Mouse (Mus musculus): ENCODE results near the gene Bag6. TPM values are rescaled to one million over a fixed set of nuclear protein-coding genes. Genes with fewer than 3 reads are reported as not detected.

The Bag6 gene
- polyA plus RNA-seq, 1 experiment from 2014 or later, result 75.7 TPM

DNA sequence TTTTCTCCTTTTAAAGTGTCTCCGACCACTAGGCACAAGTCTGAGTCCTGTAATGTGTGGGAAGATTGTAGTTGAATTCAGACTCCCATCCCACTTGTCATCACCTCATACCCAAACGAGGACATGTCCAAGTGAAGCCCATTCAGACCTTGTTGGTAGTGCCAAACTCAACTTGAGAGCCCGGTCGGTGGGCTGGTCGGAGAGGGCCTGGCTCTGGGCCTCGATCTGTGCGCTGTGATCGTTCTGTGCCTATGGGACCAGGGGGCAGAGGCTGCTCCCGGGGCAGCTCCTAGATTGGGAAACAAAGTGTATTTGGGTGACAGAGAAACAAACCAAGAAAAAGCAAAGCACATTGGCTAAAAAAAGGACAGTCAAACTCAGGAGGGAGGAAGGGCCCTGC lies 18.1 kb downstream of the Bag6 start:
- no peaks in the 10 kb centered on the region for H3K9me3 ChIP-seq (replicated peaks; ENCODE audit: control insufficient read depth, low read length, poor library complexity, severe bottlenecking)
- 91% methylated on average over 9 of the region's 9 CpGs for WGBS
- H3K36me3 ChIP-seq (ENCODE audit: control insufficient read depth, insufficient read depth, low read length), result peaks cover 78% of the 10 kb centered on the region
- no peak overlapping the region for H3K27ac ChIP-seq (ENCODE audit: low read length)
- no peak for ATAC-seq
- no peak overlapping the region for H3K4me2 ChIP-seq (ENCODE audit: low read length)
- no peaks in the 10 kb centered on the region for H3K27me3 ChIP-seq (ENCODE audit: control insufficient read depth, insufficient read depth, low read depth, low read length)
- no peaks in the 10 kb centered on the region for H3K4me1 ChIP-seq (ENCODE audit: control insufficient read depth, insufficient read depth, low read length)
- no peak overlapping the region for H3K4me3 ChIP-seq (ENCODE audit: low read depth, low read length)
- H3K9ac ChIP-seq (ENCODE audit: low read depth, low read length), result no peak overlapping the region

DNA sequence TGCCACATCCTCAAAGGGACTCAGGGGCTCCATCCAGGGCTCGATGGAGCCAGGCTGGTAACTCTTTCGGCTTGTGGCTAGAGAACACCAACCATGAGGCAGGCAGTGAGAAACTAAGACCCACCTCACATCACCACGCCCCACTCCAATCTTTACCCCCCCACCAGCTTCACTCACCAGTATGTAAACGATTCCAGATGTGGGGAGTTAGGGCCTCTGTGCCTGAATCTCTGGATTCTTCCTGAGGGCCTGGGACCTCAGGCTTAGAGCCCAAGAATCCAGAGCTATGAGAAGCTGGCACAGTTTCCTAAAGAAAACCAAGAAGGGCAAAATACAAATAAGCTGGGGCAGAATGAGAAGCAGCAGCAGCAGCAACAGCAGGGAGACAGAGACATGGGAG lies 19.0 kb downstream of the Bag6 start:
- Histone ChIP-seq H3K27me3 (ENCODE audit: control insufficient read depth, insufficient read depth, low read depth, low read length) (no peaks in the 10 kb centered on the region), H3K4me2 (ENCODE audit: low read length) (no peak overlapping the region), H3K9ac (ENCODE audit: low read depth, low read length) (no peak overlapping the region), H3K4me1 (ENCODE audit: control insufficient read depth, insufficient read depth, low read length) (no peaks in the 10 kb centered on the region), H3K27ac (ENCODE audit: low read length) (no peak overlapping the region), H3K4me3 (ENCODE audit: low read depth, low read length) (no peak overlapping the region), H3K36me3 (ENCODE audit: control insufficient read depth, insufficient read depth, low read length) (peaks cover 86% of the 10 kb centered on the region), H3K9me3 (replicated peaks; ENCODE audit: control insufficient read depth, low read length, poor library complexity, severe bottlenecking) (no peaks in the 10 kb centered on the region)
- ATAC-seq, result no peak
- WGBS, result 93% methylated on average over 4 of the region's 4 CpGs

DNA sequence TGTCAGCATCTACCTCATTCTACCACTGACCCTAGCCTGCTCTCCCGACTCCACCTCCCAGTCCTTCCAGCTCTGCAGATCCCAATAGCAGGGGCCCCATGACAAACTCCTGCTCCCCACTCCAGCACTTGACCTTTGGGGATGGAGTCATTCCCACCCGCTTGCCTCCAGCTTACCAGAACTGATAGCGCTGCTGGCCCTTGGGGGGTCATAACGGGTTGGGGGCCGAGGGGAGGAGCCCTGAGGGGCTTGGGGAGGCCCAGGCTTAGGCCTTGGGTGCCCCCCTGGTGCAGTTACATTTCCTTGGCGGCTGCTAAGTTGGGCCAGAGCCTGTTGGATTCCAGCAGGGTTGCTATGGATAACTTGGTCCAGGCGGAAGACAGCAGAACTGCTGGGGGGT lies 19.6 kb downstream of the Bag6 start:
- WGBS, result 71% methylated on average over 7 of the region's 7 CpGs
- ATAC-seq, result no peak
- no peak overlapping the region for H3K27ac ChIP-seq (ENCODE audit: low read length)
- H3K4me2 ChIP-seq (ENCODE audit: low read length), result no peak overlapping the region
- no peaks in the 10 kb centered on the region for H3K4me1 ChIP-seq (ENCODE audit: control insufficient read depth, insufficient read depth, low read length)
- no peaks in the 10 kb centered on the region for H3K27me3 ChIP-seq (ENCODE audit: control insufficient read depth, insufficient read depth, low read depth, low read length)
- no peak overlapping the region for H3K4me3 ChIP-seq (ENCODE audit: low read depth, low read length)
- peaks cover 87% of the 10 kb centered on the region for H3K36me3 ChIP-seq (ENCODE audit: control insufficient read depth, insufficient read depth, low read length)
- no peaks in the 10 kb centered on the region for H3K9me3 ChIP-seq (replicated peaks; ENCODE audit: control insufficient read depth, low read length, poor library complexity, severe bottlenecking)
- no peak overlapping the region for H3K9ac ChIP-seq (ENCODE audit: low read depth, low read length)

DNA sequence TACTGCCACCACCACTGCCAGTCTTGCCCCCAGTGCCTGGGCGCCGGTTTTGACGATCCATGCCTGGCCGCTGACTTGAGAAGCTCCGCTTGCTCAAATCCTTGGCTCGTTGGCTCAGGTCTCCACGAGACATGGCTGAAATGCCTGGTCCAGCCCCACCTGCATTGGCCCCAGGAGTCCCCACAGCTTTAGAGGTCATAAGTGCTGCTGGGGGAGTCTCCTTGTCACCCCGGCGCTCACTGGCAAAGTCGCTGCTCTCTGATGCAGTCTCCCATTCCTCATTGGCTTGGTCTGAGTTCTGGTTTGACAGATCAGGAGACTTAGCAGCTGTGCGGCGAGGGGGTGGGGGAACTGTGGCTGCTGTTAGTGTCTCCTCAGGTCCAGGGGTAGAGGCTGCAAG lies 20.5 kb downstream of the Bag6 start:
- Histone ChIP-seq H3K4me1 (ENCODE audit: control insufficient read depth, insufficient read depth, low read length) (no peaks in the 10 kb centered on the region), H3K27me3 (ENCODE audit: control insufficient read depth, insufficient read depth, low read depth, low read length) (no peaks in the 10 kb centered on the region), H3K9ac (ENCODE audit: low read depth, low read length) (no peak overlapping the region), H3K36me3 (ENCODE audit: control insufficient read depth, insufficient read depth, low read length) (peaks cover 86% of the 10 kb centered on the region), H3K4me2 (ENCODE audit: low read length) (no peak overlapping the region), H3K27ac (ENCODE audit: low read length) (no peak overlapping the region), H3K4me3 (ENCODE audit: low read depth, low read length) (no peak overlapping the region), H3K9me3 (replicated peaks; ENCODE audit: control insufficient read depth, low read length, poor library complexity, severe bottlenecking) (no peaks in the 10 kb centered on the region)
- 89% methylated on average over 12 of the region's 12 CpGs for WGBS
- no peak for ATAC-seq

DNA sequence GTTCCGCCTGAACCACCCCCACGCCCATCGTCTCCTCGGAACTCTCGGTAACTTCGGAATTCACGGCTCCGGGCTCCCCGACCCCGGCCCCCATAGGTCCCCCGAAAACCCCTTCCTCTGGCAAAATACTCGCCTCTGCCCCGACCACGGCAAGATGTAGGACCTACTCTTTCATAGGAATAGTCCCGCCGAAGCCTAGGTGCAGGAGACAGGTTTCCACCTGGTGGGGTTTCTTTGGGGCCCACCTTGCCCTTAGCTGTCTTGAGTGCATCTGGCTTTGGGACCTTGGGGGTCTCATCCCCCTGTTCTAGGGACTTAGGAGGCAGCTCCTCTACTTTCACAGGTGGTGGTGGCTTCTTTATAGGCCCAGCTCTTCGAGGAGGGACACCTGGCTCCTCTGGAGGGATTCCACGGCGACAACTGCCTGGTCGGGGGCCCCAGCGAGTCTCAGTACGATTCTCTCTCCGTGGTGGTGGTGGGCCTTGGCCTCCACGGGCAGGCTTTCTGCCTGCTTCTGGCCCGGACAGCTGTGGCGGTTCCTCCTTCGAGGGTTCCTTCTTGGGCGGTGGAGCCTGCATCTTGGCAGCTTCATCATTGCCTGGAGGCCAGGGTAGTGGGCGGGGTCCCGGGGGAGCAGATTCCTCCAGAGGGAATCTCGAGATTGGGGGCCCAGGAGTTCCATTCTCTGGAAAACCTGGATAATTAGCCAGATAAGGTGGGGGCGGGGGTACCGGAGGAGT lies 21.7 kb downstream of the Bag6 start:
- no peak overlapping the region for H3K4me2 ChIP-seq (ENCODE audit: low read length)
- ATAC-seq, result no peak
- no peak overlapping the region for H3K4me3 ChIP-seq (ENCODE audit: low read depth, low read length)
- no peaks in the 10 kb centered on the region for H3K27me3 ChIP-seq (ENCODE audit: control insufficient read depth, insufficient read depth, low read depth, low read length)
- no peaks in the 10 kb centered on the region for H3K9me3 ChIP-seq (replicated peaks; ENCODE audit: control insufficient read depth, low read length, poor library complexity, severe bottlenecking)
- no peak overlapping the region for H3K9ac ChIP-seq (ENCODE audit: low read depth, low read length)
- peaks cover 2% of the 10 kb centered on the region for H3K4me1 ChIP-seq (ENCODE audit: control insufficient read depth, insufficient read depth, low read length)
- 90% methylated on average over 33 of the region's 33 CpGs for WGBS
- no peak overlapping the region for H3K27ac ChIP-seq (ENCODE audit: low read length)
- H3K36me3 ChIP-seq (ENCODE audit: control insufficient read depth, insufficient read depth, low read length), result peaks cover 89% of the 10 kb centered on the region

DNA sequence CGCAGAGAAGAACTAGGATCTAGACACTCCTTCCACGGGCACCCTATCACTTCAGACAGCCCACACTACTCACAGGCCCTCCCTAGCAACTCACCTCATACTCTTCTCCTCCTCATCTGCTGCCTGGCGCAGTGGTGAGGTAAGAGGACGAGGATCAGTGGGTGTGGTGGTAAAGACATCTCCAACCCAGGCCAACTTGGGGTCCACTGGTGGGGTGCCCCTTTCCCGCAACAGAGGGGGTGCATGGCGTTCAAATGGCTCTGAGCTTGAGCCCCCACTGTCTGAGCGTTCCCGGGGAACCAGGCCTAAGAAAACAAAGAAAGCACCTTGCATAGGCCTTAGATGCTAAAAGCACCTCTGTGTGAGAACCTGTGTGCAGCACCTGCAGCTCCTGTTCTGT lies 22.3 kb downstream of the Bag6 start:
- Histone ChIP-seq H3K4me2 (ENCODE audit: low read length) (no peak overlapping the region), H3K36me3 (ENCODE audit: control insufficient read depth, insufficient read depth, low read length) (peaks cover 88% of the 10 kb centered on the region), H3K9me3 (replicated peaks; ENCODE audit: control insufficient read depth, low read length, poor library complexity, severe bottlenecking) (no peaks in the 10 kb centered on the region), H3K4me1 (ENCODE audit: control insufficient read depth, insufficient read depth, low read length) (peaks cover 8% of the 10 kb centered on the region), H3K27ac (ENCODE audit: low read length) (no peak overlapping the region), H3K4me3 (ENCODE audit: low read depth, low read length) (no peak overlapping the region), H3K27me3 (ENCODE audit: control insufficient read depth, insufficient read depth, low read depth, low read length) (no peaks in the 10 kb centered on the region), H3K9ac (ENCODE audit: low read depth, low read length) (no peak overlapping the region)
- WGBS, result 94% methylated on average over 8 of the region's 8 CpGs
- ATAC-seq, result no peak

DNA sequence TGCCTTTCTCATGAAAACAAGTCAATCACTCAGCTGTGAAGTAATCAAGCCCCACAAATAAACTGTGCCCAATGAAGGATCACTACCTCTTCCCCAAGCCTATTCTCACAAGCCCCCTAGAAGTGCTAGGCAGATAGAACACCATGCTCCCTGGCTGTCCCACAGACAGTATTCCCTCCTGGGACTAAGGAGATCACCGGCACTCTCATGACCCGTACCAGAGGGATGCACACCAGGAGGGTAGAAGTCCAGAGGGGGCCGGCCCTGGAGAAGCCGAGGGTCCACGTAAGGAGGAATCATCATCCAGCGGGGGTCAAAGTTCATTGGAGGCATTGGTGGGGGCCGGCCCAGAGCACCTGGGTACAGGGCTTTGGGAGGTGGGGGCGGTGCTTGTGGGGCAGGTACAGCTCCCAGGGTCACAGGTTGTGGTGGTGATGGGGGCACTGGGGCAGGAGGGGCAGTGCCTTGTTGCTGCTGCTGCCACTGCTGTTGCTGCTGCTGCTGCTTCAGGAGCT lies 22.7 kb downstream of the Bag6 start:
- WGBS, result 92% methylated on average over 8 of the region's 8 CpGs
- ATAC-seq, result no peak
- H3K4me1 ChIP-seq (ENCODE audit: control insufficient read depth, insufficient read depth, low read length), result peaks cover 12% of the 10 kb centered on the region

DNA sequence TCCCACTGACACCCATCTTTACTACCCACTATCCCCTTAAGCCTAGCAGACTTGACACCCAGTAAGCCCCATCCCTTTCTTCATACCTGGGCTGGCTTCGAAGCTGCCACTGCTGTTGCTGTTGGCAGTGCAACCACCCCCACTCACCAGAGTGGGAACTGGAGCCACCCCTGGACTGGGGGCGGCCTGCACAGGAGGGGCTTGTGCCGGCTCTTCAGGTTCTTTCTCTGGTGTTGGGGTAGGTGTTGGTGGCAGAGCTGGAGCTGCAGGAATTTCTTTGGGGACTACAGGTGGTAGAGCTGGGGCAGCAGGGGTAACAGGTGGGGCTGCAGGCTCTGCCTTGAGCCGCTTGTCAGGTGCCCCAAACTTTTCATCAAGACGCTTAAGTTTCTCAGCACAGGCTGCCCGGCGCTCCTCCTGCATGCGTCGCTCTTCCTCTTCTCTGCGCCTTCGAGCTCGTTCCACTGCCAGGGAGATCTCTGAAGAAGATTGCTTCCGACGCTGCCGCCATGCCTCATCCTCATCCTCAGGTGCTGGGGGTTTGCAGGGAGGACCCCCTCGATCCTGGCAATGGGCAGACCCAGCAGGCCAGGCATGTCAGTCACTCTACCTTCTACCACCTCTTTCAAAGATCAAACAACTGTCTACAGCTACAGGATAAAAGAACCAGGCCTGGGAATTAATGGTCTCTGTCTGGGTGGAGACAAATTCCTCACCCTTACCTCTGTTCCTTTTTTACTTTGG lies 24.0 kb downstream of the Bag6 start:
- Histone ChIP-seq H3K27me3 (ENCODE audit: control insufficient read depth, insufficient read depth, low read depth, low read length) (no peaks in the 10 kb centered on the region), H3K4me3 (ENCODE audit: low read depth, low read length) (no peak overlapping the region), H3K4me1 (ENCODE audit: control insufficient read depth, insufficient read depth, low read length) (peaks cover 18% of the 10 kb centered on the region), H3K9ac (ENCODE audit: low read depth, low read length) (no peak overlapping the region), H3K27ac (ENCODE audit: low read length) (no peak overlapping the region), H3K9me3 (replicated peaks; ENCODE audit: control insufficient read depth, low read length, poor library complexity, severe bottlenecking) (no peaks in the 10 kb centered on the region), H3K4me2 (ENCODE audit: low read length) (no peak overlapping the region), H3K36me3 (ENCODE audit: control insufficient read depth, insufficient read depth, low read length) (peaks cover 72% of the 10 kb centered on the region)
- no peak for ATAC-seq
- 95% methylated on average over 16 of the region's 16 CpGs for whole genome bisulfite sequencing

More for the DNA sequence above, 22.7 kb downstream of the Bag6 start:
- Histone ChIP-seq H3K27ac (ENCODE audit: low read length) (no peak overlapping the region), H3K4me3 (ENCODE audit: low read depth, low read length) (no peak overlapping the region), H3K4me2 (ENCODE audit: low read length) (no peak overlapping the region), H3K27me3 (ENCODE audit: control insufficient read depth, insufficient read depth, low read depth, low read length) (no peaks in the 10 kb centered on the region), H3K9me3 (replicated peaks; ENCODE audit: control insufficient read depth, low read length, poor library complexity, severe bottlenecking) (no peaks in the 10 kb centered on the region), H3K36me3 (ENCODE audit: control insufficient read depth, insufficient read depth, low read length) (peaks cover 84% of the 10 kb centered on the region), H3K9ac (ENCODE audit: low read depth, low read length) (no peak overlapping the region)

DNA sequence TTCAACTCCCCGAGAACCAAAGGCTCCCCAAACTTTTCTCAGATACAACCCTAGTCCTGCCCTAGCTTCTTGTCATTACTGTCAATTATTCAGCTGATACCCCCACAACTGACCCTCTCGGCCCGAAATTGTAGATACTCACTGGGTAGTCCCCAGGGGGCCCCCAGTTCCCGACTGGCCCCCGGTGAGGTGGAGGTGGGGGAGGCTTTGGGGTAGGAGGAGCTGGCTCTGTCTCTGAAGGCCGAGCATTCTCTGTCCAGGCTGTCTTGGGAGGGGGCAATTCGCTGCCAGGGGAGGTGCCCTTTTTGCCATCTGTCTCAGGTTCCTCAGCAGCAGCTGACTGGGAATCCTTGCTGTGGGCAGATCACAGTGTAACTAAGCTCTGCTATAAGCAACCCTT lies 24.7 kb downstream of the Bag6 start:
- Histone ChIP-seq H3K36me3 (ENCODE audit: control insufficient read depth, insufficient read depth, low read length) (peaks cover 66% of the 10 kb centered on the region), H3K4me3 (ENCODE audit: low read depth, low read length) (no peak overlapping the region), H3K27me3 (ENCODE audit: control insufficient read depth, insufficient read depth, low read depth, low read length) (no peaks in the 10 kb centered on the region), H3K4me2 (ENCODE audit: low read length) (no peak overlapping the region), H3K4me1 (ENCODE audit: control insufficient read depth, insufficient read depth, low read length) (peaks cover 18% of the 10 kb centered on the region), H3K27ac (ENCODE audit: low read length) (no peak overlapping the region), H3K9ac (ENCODE audit: low read depth, low read length) (no peak overlapping the region), H3K9me3 (replicated peaks; ENCODE audit: control insufficient read depth, low read length, poor library complexity, severe bottlenecking) (no peaks in the 10 kb centered on the region)
- ATAC-seq, result no peak
- 87% methylated on average over 7 of the region's 7 CpGs for WGBS

All from midbrain, embryonic 16.5 days (tissue).